Mouse (Mus musculus): Measurements from ENCODE around the gene Gpr153. TPM values are rescaled to one million over a fixed set of nuclear protein-coding genes. Genes with fewer than 3 reads are reported as not detected.

Gpr153 gene
- polyA plus RNA-seq, 1 experiment from 2014 or later = 21.9 TPM

- Histone ChIP-seq H3K27me3 (peaks cover 76% of the 10 kb centered on the region), H3K4me1 (peaks cover 19% of the 10 kb centered on the region), H3K27ac (no peak overlapping the region), H3K9ac (no peak overlapping the region), H3K9me3 (no peaks in the 10 kb centered on the region), H3K4me3 (no peak overlapping the region), H3K4me2 (no peak overlapping the region), H3K36me3 (no peaks in the 10 kb centered on the region)
- no peak for ATAC-seq (ENCODE audit: insufficient number of reproducible peaks, low FRiP score, low TSS enrichment, low read depth)
- WGBS = 15% methylated on average over 12 of the region's 12 CpGs
Measured at GRCm38 (mm10) chr4:152292102-152292765, 18.2 kb downstream of the Gpr153 start.

GRCm38 (mm10) chr4:152294188-152294929, 20.3 kb downstream of the Gpr153 start:
- no peak overlapping the region for H3K27ac ChIP-seq
- peaks cover 61% of the 10 kb centered on the region for H3K27me3 ChIP-seq
- WGBS = 37% methylated on average over 10 of the region's 10 CpGs
- H3K9me3 ChIP-seq = no peaks in the 10 kb centered on the region
- H3K4me3 ChIP-seq = no peak overlapping the region
- no peak overlapping the region for H3K4me2 ChIP-seq
- no peak for ATAC-seq (ENCODE audit: insufficient number of reproducible peaks, low FRiP score, low TSS enrichment, low read depth)
- H3K36me3 ChIP-seq = peaks cover under 1% of the 10 kb centered on the region; the same call in 1 of the 2 replicates
- H3K9ac ChIP-seq = no peak overlapping the region
- peaks cover 36% of the 10 kb centered on the region for H3K4me1 ChIP-seq

- ATAC-seq (ENCODE audit: insufficient number of reproducible peaks, low FRiP score, low TSS enrichment, low read depth) = no peak
- Histone ChIP-seq H3K4me2 (no peak overlapping the region), H3K4me1 (peaks cover 26% of the 10 kb centered on the region), H3K4me3 (no peak overlapping the region), H3K27ac (no peak overlapping the region), H3K9me3 (no peaks in the 10 kb centered on the region), H3K27me3 (peaks cover 47% of the 10 kb centered on the region), H3K36me3 (peaks cover 16% of the 10 kb centered on the region), H3K9ac (no peak overlapping the region)
- WGBS = 33% methylated on average over 4 of the region's 4 CpGs
Measured at GRCm38 (mm10) chr4:152295916-152296315, 21.9 kb downstream of the Gpr153 start.

- Histone ChIP-seq H3K27me3 (peaks cover 42% of the 10 kb centered on the region), H3K27ac (0 out of 2 replicates have a peak overlapping the region, but pooled peaks have one; percentile 74), H3K9ac (no peak overlapping the region), H3K9me3 (no peaks in the 10 kb centered on the region), H3K4me1 (peaks cover 25% of the 10 kb centered on the region), H3K4me2 (peak overlapping the region; percentile 68), H3K4me3 (peak overlapping the region; percentile 97), H3K36me3 (peaks cover 20% of the 10 kb centered on the region)
- ATAC-seq (ENCODE audit: insufficient number of reproducible peaks, low FRiP score, low TSS enrichment, low read depth) = no peak
- WGBS = 16% methylated on average over 8 of the region's 8 CpGs
Measured at GRCm38 (mm10) chr4:152296371-152296770, 22.3 kb downstream of the Gpr153 start.

GRCm38 (mm10) chr4:152296874-152297861, 23.1 kb downstream of the Gpr153 start, which contains the start of gene Icmt:
TSS of gene Icmt (plus strand) at chr4:152297227.
- Histone ChIP-seq H3K9ac (peak within 1 kb of the TSS; percentile 97), H3K4me2 (peak within 1 kb of the TSS; percentile 86), H3K27me3 (peaks cover 34% of the 10 kb centered on the region), H3K4me1 (peaks cover 25% of the 10 kb centered on the region), H3K4me3 (peak within 1 kb of the TSS; percentile 97), H3K27ac (peak within 1 kb of the TSS; percentile 81), H3K36me3 (peaks cover 27% of the 10 kb centered on the region), H3K9me3 (no peaks in the 10 kb centered on the region)
- peak; percentile 95 for ATAC-seq (ENCODE audit: insufficient number of reproducible peaks, low FRiP score, low TSS enrichment, low read depth)
- under 1% methylated on average over 114 of the region's 119 CpGs for WGBS

- Histone ChIP-seq H3K27ac (no peak overlapping the region), H3K9me3 (no peaks in the 10 kb centered on the region), H3K4me2 (peak overlapping the region; percentile 86), H3K27me3 (peaks cover 18% of the 10 kb centered on the region), H3K36me3 (peaks cover 44% of the 10 kb centered on the region), H3K4me3 (no peak overlapping the region), H3K9ac (0 out of 2 replicates have a peak overlapping the region, but pooled peaks have one; percentile 97), H3K4me1 (peaks cover 21% of the 10 kb centered on the region)
- 86% methylated on average over 14 of the region's 14 CpGs for WGBS
- ATAC-seq (ENCODE audit: insufficient number of reproducible peaks, low FRiP score, low TSS enrichment, low read depth) = no peak
Measured at GRCm38 (mm10) chr4:152298836-152299235, 24.8 kb downstream of the Gpr153 start.

- no peak overlapping the region for H3K4me2 ChIP-seq
- peaks cover 59% of the 10 kb centered on the region for H3K36me3 ChIP-seq
- H3K27ac ChIP-seq = no peak overlapping the region
- 86% methylated on average over 8 of the region's 8 CpGs for WGBS
- peaks cover 21% of the 10 kb centered on the region for H3K4me1 ChIP-seq
- no peak overlapping the region for H3K9ac ChIP-seq
- H3K4me3 ChIP-seq = no peak overlapping the region
- peaks cover 6% of the 10 kb centered on the region; the same call in 1 of the 2 replicates for H3K27me3 ChIP-seq
- no peaks in the 10 kb centered on the region for H3K9me3 ChIP-seq
- ATAC-seq (ENCODE audit: insufficient number of reproducible peaks, low FRiP score, low TSS enrichment, low read depth) = no peak
Measured at GRCm38 (mm10) chr4:152300375-152300774, 26.3 kb downstream of the Gpr153 start.

GRCm38 (mm10) chr4:152302012-152302411, 28.0 kb downstream of the Gpr153 start:
- H3K4me2 ChIP-seq = no peak overlapping the region
- WGBS = 84% methylated on average over 11 of the region's 11 CpGs
- H3K9me3 ChIP-seq = no peaks in the 10 kb centered on the region
- no peak for ATAC-seq (ENCODE audit: insufficient number of reproducible peaks, low FRiP score, low TSS enrichment, low read depth)
- H3K27me3 ChIP-seq = no peaks in the 10 kb centered on the region
- peaks cover 18% of the 10 kb centered on the region for H3K4me1 ChIP-seq
- H3K4me3 ChIP-seq = no peak overlapping the region
- H3K27ac ChIP-seq = no peak overlapping the region
- no peak overlapping the region for H3K9ac ChIP-seq
- H3K36me3 ChIP-seq = peaks cover 70% of the 10 kb centered on the region

- H3K36me3 ChIP-seq = peaks cover 75% of the 10 kb centered on the region
- H3K4me1 ChIP-seq = peaks cover 11% of the 10 kb centered on the region
- no peaks in the 10 kb centered on the region for H3K27me3 ChIP-seq
- H3K9ac ChIP-seq = no peak overlapping the region
- no peaks in the 10 kb centered on the region for H3K9me3 ChIP-seq
- no peak overlapping the region for H3K4me3 ChIP-seq
- ATAC-seq (ENCODE audit: insufficient number of reproducible peaks, low FRiP score, low TSS enrichment, low read depth) = no peak
- no peak overlapping the region for H3K27ac ChIP-seq
- WGBS = 92% methylated on average over 10 of the region's 10 CpGs
- no peak overlapping the region for H3K4me2 ChIP-seq
Measured at GRCm38 (mm10) chr4:152303172-152303571, 29.1 kb downstream of the Gpr153 start.

- WGBS = 93% methylated on average over 6 of the region's 6 CpGs
- Histone ChIP-seq H3K9ac (no peak overlapping the region), H3K36me3 (peaks cover 83% of the 10 kb centered on the region), H3K9me3 (no peaks in the 10 kb centered on the region), H3K27ac (no peak overlapping the region), H3K4me2 (no peak overlapping the region), H3K4me1 (no peaks in the 10 kb centered on the region), H3K4me3 (no peak overlapping the region), H3K27me3 (no peaks in the 10 kb centered on the region)
- no peak for ATAC-seq (ENCODE audit: insufficient number of reproducible peaks, low FRiP score, low TSS enrichment, low read depth)
Measured at GRCm38 (mm10) chr4:152304685-152305084, 30.7 kb downstream of the Gpr153 start.

GRCm38 (mm10) chr4:152305991-152306390, 32.0 kb downstream of the Gpr153 start:
- peaks cover 11% of the 10 kb centered on the region for H3K27me3 ChIP-seq
- WGBS = 77% methylated on average over 6 of the region's 6 CpGs
- no peaks in the 10 kb centered on the region for H3K9me3 ChIP-seq
- H3K4me1 ChIP-seq = no peaks in the 10 kb centered on the region
- no peak for ATAC-seq (ENCODE audit: insufficient number of reproducible peaks, low FRiP score, low TSS enrichment, low read depth)
- H3K4me3 ChIP-seq = no peak overlapping the region
- H3K27ac ChIP-seq = no peak overlapping the region
- H3K4me2 ChIP-seq = no peak overlapping the region
- H3K9ac ChIP-seq = no peak overlapping the region
- peaks cover 70% of the 10 kb centered on the region for H3K36me3 ChIP-seq

Data from limb, embryonic 15.5 days (tissue).